Mouse (Mus musculus) hindbrain, embryonic 12.5 days (tissue): ENCODE data around the gene Abhd14b. TPM values are rescaled to one million over a fixed set of nuclear protein-coding genes. Genes with fewer than 3 reads are reported as not detected.
A peak's percentile ranks its signal among the peaks of the same experiment; 100 is the strongest.

ENCODE experiments used
- ATAC-seq: fragments of 200-750 bp; cut with Nextera tagmentation; 2 replicates; pipeline ENCODE4 v1.8.0; 2017; ENCODE audit warnings: moderate TSS enrichment; ENCODE audit not compliant: low FRiP score
- H3K27ac ChIP-seq: fragments of 300-500 bp; sonication (generic); 2 replicates; pipeline ENCODE4 v1.5.1; 2016; ENCODE audit warnings: mild to moderate bottlenecking
- H3K27me3 ChIP-seq: fragments of 300-500 bp; sonication (generic); 2 replicates; pipeline ENCODE4 v1.6.1; 2016; ENCODE audit warnings: mild to moderate bottlenecking
- H3K36me3 ChIP-seq: fragments of 300-500 bp; sonication (generic); 2 replicates; pipeline ENCODE4 v1.6.1; 2016; ENCODE audit warnings: mild to moderate bottlenecking
- H3K4me1 ChIP-seq: fragments of 300-500 bp; sonication (generic); 2 replicates; pipeline ENCODE4 v1.6.1; 2016
- H3K4me2 ChIP-seq: fragments of 300-500 bp; sonication (generic); replicated peaks from 2 replicates; pipeline ENCODE4 v1.6.1; 2016; ENCODE audit warnings: mild to moderate bottlenecking
- H3K4me3 ChIP-seq: fragments of 300-500 bp; sonication (generic); 2 replicates; pipeline ENCODE4 v1.5.1; 2016; ENCODE audit warnings: mild to moderate bottlenecking
- H3K9ac ChIP-seq: fragments of 300-500 bp; sonication (generic); 2 replicates; pipeline ENCODE4 v1.6.1; 2016; ENCODE audit warnings: mild to moderate bottlenecking, moderate library complexity
- H3K9me3 ChIP-seq: fragments of 300-500 bp; sonication (generic); replicated peaks from 2 replicates; pipeline ENCODE4 v1.6.1; 2016; ENCODE audit warnings: mild to moderate bottlenecking
- WGBS: fragments of 180-500 bp; shearing (Covaris S2); methylation state at CpG from one replicate; pipeline ENCODE4 v1.1.7; 2016; 5-methylcytosine and 5-hydroxymethylcytosine counted together
- polyA plus RNA-seq: library from polyadenylated mRNA; unstranded; fragments of >200 nt; fragmentation: Nextera tagmentation; extraction: Ambion mirVana; gene quantifications from 2 replicates; pipeline ENCODE4 v1.2.1, GENCODE M21; 2016

Gene Abhd14b
- polyA plus RNA-seq, 1 experiment from 2014 or later: 7.6 TPM

DNA sequence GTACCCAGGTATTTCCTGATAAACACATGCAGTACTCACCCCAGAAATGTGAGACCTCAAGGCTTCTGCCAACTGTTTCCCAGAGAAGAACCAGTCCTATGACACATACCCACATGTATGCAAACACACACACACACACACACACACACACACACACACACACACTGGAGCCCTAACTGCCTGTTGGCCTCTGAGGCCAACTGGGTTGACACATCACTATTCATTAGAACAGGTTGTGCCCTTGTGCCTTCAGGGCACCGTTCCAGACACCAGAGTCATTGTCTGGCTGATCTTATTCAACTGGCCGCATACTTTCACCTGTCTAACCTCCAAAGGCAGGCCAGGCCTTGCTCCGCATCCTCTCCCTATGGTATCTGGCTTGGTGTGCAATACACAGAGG, 35.0 kb upstream of the Abhd14b start:
- Histone ChIP-seq H3K36me3 (no peaks in the 10 kb centered on the region), H3K27ac (no peak overlapping the region), H3K4me2 (no peak overlapping the region), H3K4me1 (0 out of 2 replicates have a peak, but pooled peaks cover 4% of the 10 kb centered on the region), H3K9me3 (no peaks in the 10 kb centered on the region), H3K4me3 (no peak overlapping the region), H3K27me3 (no peaks in the 10 kb centered on the region), H3K9ac (no peak overlapping the region)
- ATAC-seq: no peak
- 68% methylated on average over 3 of the region's 3 CpGs for WGBS

GRCm38 (mm10) chr9:106413606-106414005, 33.7 kb upstream of the Abhd14b start:
- H3K9me3 ChIP-seq: no peaks in the 10 kb centered on the region
- no peak for ATAC-seq
- H3K36me3 ChIP-seq: no peaks in the 10 kb centered on the region
- H3K4me1 ChIP-seq: peaks cover 17% of the 10 kb centered on the region
- H3K27me3 ChIP-seq: peaks cover 2% of the 10 kb centered on the region; the same call in 1 of the 2 replicates
- H3K27ac ChIP-seq: no peak overlapping the region
- no peak overlapping the region for H3K9ac ChIP-seq
- H3K4me3 ChIP-seq: no peak overlapping the region
- 86% methylated on average over 5 of the region's 5 CpGs for WGBS
- H3K4me2 ChIP-seq: no peak overlapping the region

- Histone ChIP-seq H3K9me3 (no peaks in the 10 kb centered on the region), H3K27ac (no peak overlapping the region), H3K4me2 (no peak overlapping the region), H3K27me3 (peaks cover 5% of the 10 kb centered on the region; the same call in 1 of the 2 replicates), H3K4me3 (no peak overlapping the region), H3K9ac (no peak overlapping the region), H3K4me1 (peaks cover 34% of the 10 kb centered on the region), H3K36me3 (no peaks in the 10 kb centered on the region)
- no peak for ATAC-seq
- 88% methylated on average over 6 of the region's 6 CpGs for WGBS
Observed at GRCm38 (mm10) chr9:106416826-106417225, 30.4 kb upstream of the Abhd14b start.

DNA sequence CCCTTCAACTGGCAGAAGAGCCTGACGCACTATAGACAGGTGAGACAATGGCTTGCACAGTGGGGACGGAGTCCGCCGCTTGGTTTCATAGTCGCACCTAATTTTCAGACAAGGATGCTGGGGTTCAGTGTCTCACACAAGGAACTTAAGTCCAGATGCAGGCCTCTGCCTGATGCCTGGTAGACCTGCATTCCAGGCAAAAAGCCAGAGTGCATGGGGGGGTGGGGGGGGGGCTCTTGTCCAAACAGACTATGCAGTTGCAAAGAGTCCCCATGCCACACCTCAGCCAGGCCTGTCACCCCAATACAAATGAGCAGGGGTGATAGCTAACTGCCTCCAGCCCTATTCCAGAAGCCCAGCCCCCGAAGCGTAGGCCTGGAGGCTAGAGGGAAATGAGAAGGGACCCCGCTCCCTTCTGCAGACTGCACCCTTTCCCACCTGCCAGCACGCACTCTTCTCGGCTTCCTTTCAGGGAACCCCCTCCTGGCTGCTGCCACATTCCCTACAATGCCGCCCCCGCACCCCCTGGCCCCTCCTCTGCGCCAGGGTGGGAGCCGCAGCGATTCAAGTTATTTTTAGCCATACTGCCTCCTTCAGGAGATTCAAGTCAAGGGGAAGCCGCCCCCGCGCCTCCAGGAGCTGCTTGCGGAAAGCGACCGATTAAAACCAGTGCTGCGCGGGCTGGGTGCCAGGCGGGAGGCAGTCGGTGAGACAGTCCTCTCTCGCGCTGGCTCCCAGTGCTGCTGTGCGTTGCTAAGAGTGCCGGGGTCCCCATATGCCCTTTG, 29.2 kb upstream of the Abhd14b start:
- 16% methylated on average over 29 of the region's 29 CpGs for WGBS
- peak overlapping the region; percentile 54 for H3K9ac ChIP-seq
- peak overlapping the region; percentile 30 for H3K4me3 ChIP-seq
- H3K27me3 ChIP-seq: peaks cover 5% of the 10 kb centered on the region; the same call in 1 of the 2 replicates
- peak overlapping the region; percentile 56 for H3K4me2 ChIP-seq
- H3K9me3 ChIP-seq: no peaks in the 10 kb centered on the region
- H3K36me3 ChIP-seq: no peaks in the 10 kb centered on the region
- H3K4me1 ChIP-seq: peaks cover 34% of the 10 kb centered on the region
- peak; percentile 52 for ATAC-seq
- H3K27ac ChIP-seq: peak overlapping the region; percentile 44; the same call in 1 of the 2 replicates

GRCm38 (mm10) chr9:106420608-106421007, 26.7 kb upstream of the Abhd14b start:
- no peak for ATAC-seq
- H3K4me3 ChIP-seq: no peak overlapping the region
- peak overlapping the region; percentile 55 for H3K27ac ChIP-seq

GRCm38 (mm10) chr9:106421033-106421864, 26.0 kb upstream of the Abhd14b start:
- peak overlapping the region; percentile 33; the same call in 1 of the 2 replicates for H3K9ac ChIP-seq
- H3K36me3 ChIP-seq: no peaks in the 10 kb centered on the region
- 4% methylated on average over 18 of the region's 18 CpGs for WGBS
- H3K9me3 ChIP-seq: no peaks in the 10 kb centered on the region
- peak overlapping the region; percentile 55 for H3K27ac ChIP-seq
- ATAC-seq: peak; percentile 41
- peaks cover 5% of the 10 kb centered on the region; the same call in 1 of the 2 replicates for H3K27me3 ChIP-seq
- peaks cover 34% of the 10 kb centered on the region for H3K4me1 ChIP-seq
- peak overlapping the region; percentile 38 for H3K4me2 ChIP-seq
- H3K4me3 ChIP-seq: 0 out of 2 replicates have a peak overlapping the region, but pooled peaks have one; percentile 6

More at GRCm38 (mm10) chr9:106420608-106421007, 26.7 kb upstream of the Abhd14b start:
- peak overlapping the region; percentile 43 for H3K9ac ChIP-seq
- H3K9me3 ChIP-seq: no peaks in the 10 kb centered on the region
- H3K27me3 ChIP-seq: peaks cover 5% of the 10 kb centered on the region; the same call in 1 of the 2 replicates
- no peaks in the 10 kb centered on the region for H3K36me3 ChIP-seq
- peak overlapping the region; percentile 38 for H3K4me2 ChIP-seq
- whole genome bisulfite sequencing: 0% methylated on average over 2 of the region's 2 CpGs
- H3K4me1 ChIP-seq: peaks cover 34% of the 10 kb centered on the region

DNA sequence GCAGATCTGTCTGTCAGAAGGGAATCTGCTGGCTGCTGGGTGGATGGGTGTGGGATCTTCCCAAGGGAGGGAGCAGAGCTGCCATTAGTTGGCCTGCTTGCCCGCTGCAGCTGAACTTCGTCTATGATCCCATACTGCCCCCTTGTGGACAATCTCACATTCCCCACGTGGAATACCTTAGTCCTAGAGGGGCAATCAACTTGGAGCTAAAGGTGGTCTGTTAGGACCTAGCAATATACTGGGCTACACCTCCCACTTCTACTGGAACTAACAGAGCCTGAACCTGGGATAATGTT, 25.4 kb upstream of the Abhd14b start:
- Histone ChIP-seq H3K9ac (no peak overlapping the region), H3K4me1 (peaks cover 34% of the 10 kb centered on the region), H3K36me3 (no peaks in the 10 kb centered on the region), H3K27me3 (peaks cover 5% of the 10 kb centered on the region; the same call in 1 of the 2 replicates), H3K9me3 (no peaks in the 10 kb centered on the region), H3K4me2 (peak overlapping the region; percentile 38), H3K27ac (no peak overlapping the region), H3K4me3 (0 out of 2 replicates have a peak overlapping the region, but pooled peaks have one; percentile 6)
- ATAC-seq: peak; percentile 71
- 0% methylated on average over 3 of the region's 3 CpGs for whole genome bisulfite sequencing

- H3K27ac ChIP-seq: peak overlapping the region; percentile 97
- H3K4me1 ChIP-seq: peaks cover 7% of the 10 kb centered on the region
- H3K27me3 ChIP-seq: no peaks in the 10 kb centered on the region
- WGBS: 17% methylated on average over 11 of the region's 11 CpGs
- ATAC-seq: peak; percentile 69
- peak overlapping the region; percentile 69 for H3K4me2 ChIP-seq
- H3K4me3 ChIP-seq: peak overlapping the region; percentile 86
- H3K9ac ChIP-seq: peak overlapping the region; percentile 61
- no peaks in the 10 kb centered on the region for H3K9me3 ChIP-seq
- H3K36me3 ChIP-seq: peaks cover 31% of the 10 kb centered on the region
Observed at GRCm38 (mm10) chr9:106428719-106429220, 18.5 kb upstream of the Abhd14b start.

DNA sequence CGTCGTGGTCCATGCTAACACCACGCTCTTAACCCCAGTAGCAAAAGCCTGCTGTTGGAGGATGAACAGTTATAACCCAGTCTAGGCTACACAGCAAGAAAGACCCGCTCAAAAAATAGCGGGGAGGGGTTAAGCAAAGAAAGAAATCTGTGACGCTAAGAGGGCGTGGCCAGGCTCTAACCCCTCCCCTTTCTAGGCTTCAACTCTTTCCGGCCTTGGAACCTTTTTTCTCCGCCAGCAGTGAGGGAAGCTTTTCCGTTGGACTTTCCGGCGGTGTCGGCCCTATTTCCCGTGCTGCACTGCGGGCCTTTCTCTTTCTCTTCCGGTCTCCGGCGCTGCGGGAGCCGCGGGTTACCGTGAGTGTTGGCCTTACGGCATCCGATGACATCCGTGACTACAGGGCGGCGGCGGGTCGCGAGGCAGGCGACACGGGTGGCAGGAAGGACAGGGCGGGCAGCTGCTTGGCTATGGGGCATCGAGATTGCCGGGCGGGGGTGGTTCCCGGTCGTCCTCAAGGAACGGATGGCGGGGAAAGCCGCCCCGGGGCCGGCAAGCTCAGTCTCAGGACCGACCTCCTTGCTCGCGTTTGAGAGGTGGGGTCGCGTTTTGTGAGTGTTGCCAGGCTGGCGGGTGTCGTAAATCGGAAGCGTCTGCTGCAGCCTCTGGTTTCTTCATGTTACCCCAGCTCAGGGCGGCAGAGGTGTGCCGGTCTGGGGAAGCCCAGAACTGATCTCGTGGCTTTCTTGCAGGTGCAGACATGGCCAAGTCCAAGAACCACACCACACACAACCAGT, 17.8 kb upstream of the Abhd14b start, which contains the start of gene Rpl29:
Gene Rpl29, plus strand, starts transcription at position 234 of the 794 bp plus-strand sequence.
- Histone ChIP-seq H3K9ac (peak within 1 kb of the TSS; percentile 99), H3K9me3 (no peaks in the 10 kb centered on the region), H3K4me2 (peak within 1 kb of the TSS; percentile 84), H3K36me3 (peaks cover 37% of the 10 kb centered on the region), H3K4me1 (peaks cover 7% of the 10 kb centered on the region), H3K27ac (peak within 1 kb of the TSS; percentile 97), H3K4me3 (peak within 1 kb of the TSS; percentile 86), H3K27me3 (no peaks in the 10 kb centered on the region)
- WGBS: under 1% methylated on average over 55 of the region's 55 CpGs
- peak; percentile 93 for ATAC-seq

- peak overlapping the region; percentile 99 for H3K9ac ChIP-seq
- H3K27ac ChIP-seq: peak overlapping the region; percentile 97
- H3K4me2 ChIP-seq: peak overlapping the region; percentile 84
- H3K4me1 ChIP-seq: peaks cover 7% of the 10 kb centered on the region
- H3K9me3 ChIP-seq: no peaks in the 10 kb centered on the region
- H3K36me3 ChIP-seq: peaks cover 42% of the 10 kb centered on the region
- peak overlapping the region; percentile 86 for H3K4me3 ChIP-seq
- no peaks in the 10 kb centered on the region for H3K27me3 ChIP-seq
- WGBS: 3% methylated on average over 4 of the region's 4 CpGs
- no peak for ATAC-seq
Observed at GRCm38 (mm10) chr9:106430015-106430264, 17.3 kb upstream of the Abhd14b start.

DNA sequence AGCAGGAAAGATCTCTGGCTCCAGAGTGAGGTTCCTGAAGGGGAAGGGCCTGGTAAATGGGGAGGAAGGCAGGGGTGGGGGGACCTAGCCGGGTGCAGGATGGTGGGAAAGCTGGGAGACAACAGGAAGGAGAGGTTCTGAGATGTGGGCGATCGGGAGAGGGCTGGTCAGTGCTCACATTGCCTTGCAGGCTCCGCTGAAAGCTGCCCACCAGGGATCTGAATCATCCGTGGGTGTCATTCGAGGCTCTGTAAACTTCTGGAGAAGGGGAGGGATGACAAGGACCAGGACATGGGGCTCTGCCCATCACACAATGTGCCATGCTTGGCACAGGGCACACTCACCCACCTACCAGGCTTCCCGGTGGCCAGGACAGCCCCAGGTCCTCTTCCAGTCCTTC, 13.9 kb upstream of the Abhd14b start:
- ATAC-seq: no peak
- WGBS: 80% methylated on average over 7 of the region's 7 CpGs
- Histone ChIP-seq H3K4me2 (no peak overlapping the region), H3K4me1 (peaks cover 17% of the 10 kb centered on the region), H3K4me3 (no peak overlapping the region), H3K36me3 (peaks cover 46% of the 10 kb centered on the region), H3K27me3 (no peaks in the 10 kb centered on the region), H3K9ac (no peak overlapping the region), H3K27ac (no peak overlapping the region), H3K9me3 (no peaks in the 10 kb centered on the region)
